Mouse (Mus musculus) effector memory CD4-positive, alpha-beta T cell, adult 7 months (primary cell): ENCODE data around the gene Trpc4. TPM values are rescaled to one million over a fixed set of nuclear protein-coding genes. Genes with fewer than 3 reads are reported as not detected.

Experiments
- polyA plus RNA-seq: library from polyadenylated mRNA; unstranded; fragments of 100-300 nt; shearing (Covaris generic); gene quantifications from one replicate; pipeline ENCODE4 v1.2.1, GENCODE M21; 2017

Trpc4 gene
- polyA plus RNA-seq, result 0.62 TPM

DNA sequence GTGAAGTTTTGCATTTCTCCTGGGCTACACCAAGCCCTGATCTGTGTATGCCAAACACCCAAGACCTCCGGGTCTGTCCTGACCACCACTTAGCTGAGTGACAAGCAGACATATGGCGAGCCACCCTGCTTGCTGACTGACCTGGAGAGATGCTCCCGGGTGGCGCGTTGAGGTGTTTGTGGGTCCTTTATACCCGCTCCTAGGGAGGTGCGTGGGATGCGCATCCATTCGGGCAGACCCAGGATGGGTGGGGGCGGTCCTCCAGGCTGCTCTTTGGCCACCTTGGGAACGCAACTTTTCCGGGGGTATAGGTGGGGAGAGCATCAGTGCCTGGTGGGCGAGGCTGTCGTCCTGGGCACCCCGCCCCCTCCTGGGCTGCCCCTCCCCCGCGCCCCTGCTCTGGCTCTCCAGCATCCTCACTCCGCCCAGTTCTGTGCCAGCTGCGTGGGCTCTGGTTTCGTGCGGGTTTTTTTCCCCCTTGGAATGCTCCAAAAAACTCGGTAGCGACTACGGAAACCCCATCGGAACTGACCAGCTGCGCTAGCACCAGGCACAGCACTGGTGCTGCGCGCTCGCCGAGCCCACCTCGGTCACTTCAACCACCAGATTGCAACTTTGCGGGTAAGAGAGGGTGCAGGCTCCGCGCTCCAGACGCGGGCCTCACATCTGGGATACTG lies at the start of gene Trpc4:
TSS of gene Trpc4 (plus strand) at position 397 of the 677 bp plus-strand sequence.

GRCm38 (mm10) chr3:54360897-54361296 lies 205.1 kb downstream of the Trpc4 start, which contains the start of gene Postn:
Postn (plus strand) TSS chr3:54361109.

Other genes starting within 250 kb of the Trpc4 start
- 0.18 TPM for gene Postn, start 205.1 kb downstream of the Trpc4 start, polyA plus RNA-seq